Mouse (Mus musculus): Measurements from ENCODE around the gene Ghr.

GRCm38 (mm10) chr15:3464754-3465153 is 118.5 kb downstream of the Ghr start:
- TF ChIP-seq CTCF (conservative IDR thresholded peaks at IDR 0.05; ENCODE audit: insufficient read depth, insufficient read length, low read depth, low read length) (no peak), POLR2A (IDR thresholded peaks at IDR 0.05; ENCODE audit: low read depth, low read length) (no peak)
